Mouse (Mus musculus) megakaryocyte, adult 5-6 weeks (primary cell): ENCODE measurements around the gene Rdh12. TPM values are rescaled to one million over a fixed set of nuclear protein-coding genes. Genes with fewer than 3 reads are reported as not detected.
"Not testable (repeated sequence)": the region's sequence is repeated elsewhere in the genome, so short reads cannot be mapped to it uniquely, and the experiment has no call there.

Source experiments
- ATAC-seq: 2 replicates; pipeline ENCODE4 v1.8.0; 2016; ENCODE audit warnings: mild to moderate bottlenecking, inconsistent platforms; ENCODE audit not compliant: poor library complexity, severe bottlenecking
- total RNA-seq, 2 experiments: library from RNA; stranded (forward) in 1 of 2; stranded (reverse) in 1 of 2; fragments of 153-499, 151-499 nt in 1 of 2; fragments of 221-1000, 200-1000 nt in 1 of 2; gene quantifications; 2 replicates each; pipeline versions ENCODE4 v1.2.3 to v1.2.4; 2015 to 2017

The Rdh12 gene
- 14.8 and 21.4 TPM in 2 replicates for total RNA-seq (2015)
- 15.5 and 17.2 TPM in 2 replicates for total RNA-seq (2017)

DNA sequence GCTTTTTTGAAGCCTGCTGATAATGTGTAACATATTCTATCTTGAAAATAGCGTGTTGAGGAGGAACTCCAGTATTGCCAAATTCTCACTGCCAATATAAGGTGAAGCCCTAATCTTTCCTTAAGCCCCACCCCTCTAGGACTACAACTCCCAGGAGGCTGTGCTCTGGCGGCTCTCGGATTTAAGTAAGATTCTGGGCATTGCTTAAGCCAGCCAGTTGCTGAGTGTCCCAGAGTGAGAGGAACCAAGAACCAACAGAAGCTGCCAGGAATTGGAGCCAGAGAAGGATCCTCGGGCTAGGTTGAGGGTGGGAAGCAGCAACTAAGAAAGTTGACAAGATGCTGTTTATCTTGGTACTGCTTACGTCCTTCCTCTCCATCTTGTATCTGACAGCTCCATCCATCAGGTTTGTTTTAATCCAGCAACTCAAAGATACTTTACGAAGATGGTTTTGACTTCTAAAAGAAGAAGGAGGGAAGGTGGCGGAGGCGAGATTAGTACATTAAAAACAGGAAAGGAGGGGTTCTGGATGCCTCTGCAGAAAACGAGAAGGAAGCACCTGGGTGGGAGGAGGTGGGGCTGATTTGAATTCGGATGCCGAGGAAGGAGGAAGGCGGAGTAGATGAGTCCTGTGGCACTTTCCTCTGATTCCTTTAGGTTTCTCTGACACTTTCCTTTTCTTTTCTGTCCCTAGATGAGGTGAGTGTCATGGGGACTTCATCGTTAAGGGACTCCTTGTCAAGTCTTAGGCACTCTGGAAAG lies at the start of gene Rdh12:
Gene Rdh12 (plus strand): TSS at position 212 of the 762 bp plus-strand sequence.
- ATAC-seq, result peak; percentile 97

GRCm38 (mm10) chr12:79162876-79163275 lies 45.8 kb upstream of the Rdh12 start:
- no peak for ATAC-seq

GRCm38 (mm10) chr12:79169173-79169572 lies 39.5 kb upstream of the Rdh12 start:
- ATAC-seq, result no peak

DNA sequence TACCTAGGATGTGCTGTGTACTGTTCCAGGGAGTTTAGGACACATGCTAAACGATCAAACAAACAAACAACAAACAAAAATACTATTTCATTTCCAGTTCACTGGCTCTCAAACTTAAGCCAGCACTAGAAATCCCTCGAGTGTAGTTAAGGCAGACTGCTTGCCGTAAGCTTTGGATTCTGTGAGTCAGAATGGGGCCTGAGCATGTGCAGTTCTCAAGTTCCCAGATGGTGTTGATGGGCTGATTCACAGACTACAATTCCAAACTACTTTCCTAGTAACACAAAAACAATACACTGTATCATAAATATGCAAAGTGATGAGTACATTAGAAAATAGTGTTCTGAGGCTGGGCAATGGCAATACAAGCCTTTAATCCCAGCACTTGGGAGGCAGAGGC lies 38.3 kb upstream of the Rdh12 start:
- no peak for ATAC-seq

- ATAC-seq, result no peak
Measured at GRCm38 (mm10) chr12:79171269-79171995, 37.3 kb upstream of the Rdh12 start.

DNA sequence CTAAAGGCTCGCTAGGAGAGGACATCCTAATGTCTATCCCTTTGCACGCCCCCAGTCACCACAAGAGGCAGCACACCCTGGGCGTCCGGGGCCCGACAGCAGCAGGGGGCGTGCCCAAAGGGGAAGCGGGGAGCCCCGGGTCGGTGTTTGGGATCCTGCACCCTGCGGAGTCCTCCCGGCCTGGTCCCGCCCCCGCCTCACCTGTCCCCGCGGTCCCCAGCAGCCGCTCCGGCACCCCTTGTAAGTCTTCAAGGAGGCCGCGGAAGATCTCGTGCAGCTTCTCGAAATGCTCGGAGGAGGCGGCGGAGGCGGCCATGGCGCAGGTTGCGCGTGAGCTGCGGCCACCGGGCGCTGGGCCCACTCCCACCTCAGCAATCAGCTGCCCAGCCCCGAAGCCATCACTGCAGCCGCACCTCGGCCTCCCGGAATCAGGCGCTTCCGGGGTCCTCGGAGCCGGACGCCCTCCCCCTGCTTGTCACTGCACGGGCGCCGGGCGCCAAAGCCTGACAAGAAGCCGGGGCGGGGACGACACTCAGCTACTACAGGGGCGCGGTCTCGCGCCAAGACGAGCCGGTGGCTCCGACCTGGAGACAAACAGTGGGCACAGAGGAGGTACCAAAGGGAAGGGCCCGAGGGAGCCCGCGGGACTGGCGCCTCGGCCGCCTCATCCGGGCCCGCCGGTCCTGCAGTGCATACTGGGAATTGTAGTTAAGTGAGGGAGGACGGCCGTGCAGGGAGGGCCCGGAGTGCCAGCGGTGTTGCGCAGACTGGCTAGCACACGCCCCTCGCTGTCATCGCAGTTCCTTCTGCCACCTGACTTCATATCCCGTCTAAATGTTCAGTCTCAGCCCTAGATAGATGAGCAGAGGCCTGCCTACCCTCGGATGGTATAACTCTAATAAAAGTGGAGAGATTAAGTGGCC lies 36.4 kb upstream of the Rdh12 start, which contains the start of gene Vti1b:
Gene Vti1b (minus strand): TSS at position 649 of the 923 bp plus-strand sequence.
- peak; percentile 94 for ATAC-seq

DNA sequence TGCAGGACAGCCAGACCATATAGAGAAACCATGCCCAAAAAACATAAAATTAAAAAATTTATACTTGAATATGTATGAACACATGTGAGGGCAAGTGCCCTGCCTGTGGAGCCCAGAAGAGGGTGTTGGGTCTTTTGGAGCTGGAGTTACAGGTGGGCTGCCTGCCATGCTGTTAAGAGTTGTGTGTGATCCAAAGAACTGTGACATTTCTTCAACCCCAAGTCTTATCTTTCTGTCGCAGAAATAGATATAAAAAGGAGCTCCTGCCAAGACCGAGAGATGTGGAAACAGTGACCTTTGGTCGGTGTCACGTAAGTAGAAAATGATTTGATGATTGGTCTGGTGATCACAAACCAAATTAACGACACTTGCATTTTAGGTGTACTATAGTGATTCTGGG lies 35.0 kb upstream of the Rdh12 start:
- no peak for ATAC-seq

DNA sequence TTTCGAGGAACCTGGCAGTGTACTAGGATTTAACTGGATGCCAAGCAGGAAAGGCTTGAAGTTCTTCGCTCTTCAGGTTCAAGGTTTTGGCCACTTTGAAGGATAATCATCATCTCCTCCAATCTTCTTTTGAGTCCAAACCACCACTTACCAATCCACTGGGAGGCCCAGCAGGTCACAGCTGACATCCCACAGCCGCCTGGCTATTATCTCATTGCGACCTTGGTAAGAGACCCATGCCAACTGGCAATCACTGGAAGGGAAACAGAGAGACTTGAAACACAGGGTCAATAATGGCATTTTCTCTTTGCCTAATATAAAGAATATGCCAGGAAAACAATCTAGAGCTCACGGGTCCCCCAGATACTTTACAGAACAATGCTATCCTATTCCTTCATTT lies 32.7 kb upstream of the Rdh12 start:
- ATAC-seq, result no peak

- not testable (repeated sequence) for ATAC-seq
Measured at GRCm38 (mm10) chr12:79185160-79185559, 23.6 kb upstream of the Rdh12 start.

GRCm38 (mm10) chr12:79190931-79191673 lies 17.6 kb upstream of the Rdh12 start:
- ATAC-seq, result peak; percentile 84

GRCm38 (mm10) chr12:79191701-79192100 lies 17.0 kb upstream of the Rdh12 start:
- peak; percentile 90 for ATAC-seq

DNA sequence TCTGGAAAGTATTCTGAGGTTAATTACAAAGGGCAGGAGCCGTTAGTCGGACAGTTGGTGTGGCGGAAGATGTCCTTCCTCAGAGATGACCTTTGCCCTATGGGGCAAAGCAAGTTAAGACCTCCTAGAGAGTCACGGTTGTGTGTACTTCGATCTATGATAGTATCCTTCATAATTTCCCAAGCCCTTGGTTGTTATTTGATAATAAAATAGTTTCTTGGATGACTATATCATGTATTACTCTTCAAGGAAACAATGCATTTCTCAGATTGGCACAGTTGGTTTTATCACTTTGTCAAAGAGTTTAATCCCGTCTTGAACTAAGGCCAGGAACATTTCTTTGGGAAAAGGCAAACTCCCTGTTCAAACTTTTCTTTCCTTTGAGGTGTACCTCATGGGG lies 16.5 kb upstream of the Rdh12 start, which contains the start of gene Rdh11:
Gene Rdh11 (minus strand): TSS at position 101 of the 400 bp plus-strand sequence.
- no peak for ATAC-seq

DNA sequence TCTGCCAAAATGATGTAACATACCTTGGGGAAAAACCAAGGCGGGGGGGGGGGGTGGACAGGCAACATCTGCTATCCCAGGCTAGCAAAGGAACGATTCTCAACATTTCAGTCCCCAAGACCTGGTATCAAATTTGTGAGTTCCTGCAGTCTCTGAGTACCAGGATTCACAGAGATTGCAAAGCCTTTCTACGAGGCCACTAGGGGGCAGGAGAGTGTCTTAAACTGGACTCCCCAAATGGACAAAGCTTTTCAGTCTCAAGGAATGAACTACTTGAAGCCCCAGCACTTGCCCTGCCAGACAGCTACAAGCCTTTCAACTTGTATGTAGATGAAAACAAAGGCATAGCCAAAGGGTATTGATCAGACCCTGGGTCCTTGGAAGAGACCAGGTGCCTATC lies 15.3 kb upstream of the Rdh12 start:
- peak; percentile 59 for ATAC-seq

DNA sequence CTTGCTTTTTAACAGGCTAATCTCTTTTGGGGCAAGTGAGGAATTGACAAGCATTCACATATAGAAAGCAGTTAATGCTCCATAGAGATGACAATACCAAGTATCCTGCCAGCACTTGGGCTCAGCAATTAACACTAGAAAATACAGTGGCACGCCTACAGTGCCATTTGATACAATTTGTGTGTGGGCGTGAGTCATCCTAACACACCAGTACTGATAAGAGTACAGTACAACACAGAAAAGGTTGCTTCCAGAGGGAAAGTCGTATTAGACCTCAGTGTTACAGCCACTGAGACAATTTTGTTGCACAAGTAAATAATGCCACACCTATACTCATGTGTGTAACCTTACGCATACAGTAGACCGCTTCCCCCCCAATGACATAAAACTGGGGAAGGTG lies 11.6 kb upstream of the Rdh12 start:
- ATAC-seq, result no peak

DNA sequence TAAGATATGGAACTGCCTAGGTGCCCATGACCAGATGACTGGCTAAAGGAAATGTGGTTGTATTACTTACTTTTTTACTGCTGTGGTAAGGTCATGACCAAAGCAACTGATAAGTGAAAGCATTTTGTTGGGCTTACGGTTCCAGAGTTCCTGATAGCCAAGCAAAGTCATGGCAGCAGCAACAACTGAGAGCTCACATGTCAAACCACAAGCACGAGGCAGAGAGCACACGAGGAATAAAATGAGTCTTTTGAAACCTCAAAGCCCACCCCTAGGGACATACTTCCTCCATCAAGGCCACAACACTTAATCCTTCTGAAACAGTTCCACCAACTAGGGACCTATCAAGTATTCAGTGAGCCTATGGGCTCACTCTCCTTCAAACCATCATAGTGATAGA lies 6.8 kb upstream of the Rdh12 start:
- ATAC-seq, result no peak

GRCm38 (mm10) chr12:79211447-79211846 lies 2.7 kb downstream of the Rdh12 start:
- ATAC-seq, result no peak

GRCm38 (mm10) chr12:79217511-79217910 lies 8.8 kb downstream of the Rdh12 start:
- ATAC-seq, result no peak

DNA sequence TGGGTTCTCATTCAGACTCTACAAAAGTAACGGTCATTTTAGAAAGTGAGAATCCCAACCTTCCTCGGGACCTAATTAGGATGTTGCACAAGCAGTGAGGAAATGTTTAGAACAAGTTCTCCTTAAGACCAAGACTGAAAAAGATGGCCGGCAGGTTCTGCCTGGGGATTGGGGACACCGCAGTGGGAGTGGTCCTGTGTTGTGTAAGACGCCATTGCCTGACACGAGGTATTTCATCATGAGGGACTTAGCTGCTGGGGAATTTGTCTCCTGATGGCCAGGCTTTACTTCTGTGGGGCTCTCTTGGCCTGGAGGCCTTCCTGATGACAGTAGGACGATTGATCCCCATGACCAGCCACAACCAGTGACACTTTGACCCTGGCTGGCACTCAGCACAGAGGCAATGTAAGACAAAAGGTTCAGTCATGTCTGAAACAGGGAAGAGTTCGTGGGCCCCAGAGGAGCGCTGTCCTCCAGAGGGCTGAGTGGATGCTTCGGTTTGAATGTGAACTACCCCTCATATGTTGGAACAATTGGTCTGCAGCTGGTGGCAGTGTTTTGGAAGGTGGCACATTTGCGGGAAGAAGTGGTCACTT lies 26.9 kb downstream of the Rdh12 start:
- ATAC-seq, result peak; percentile 98

DNA sequence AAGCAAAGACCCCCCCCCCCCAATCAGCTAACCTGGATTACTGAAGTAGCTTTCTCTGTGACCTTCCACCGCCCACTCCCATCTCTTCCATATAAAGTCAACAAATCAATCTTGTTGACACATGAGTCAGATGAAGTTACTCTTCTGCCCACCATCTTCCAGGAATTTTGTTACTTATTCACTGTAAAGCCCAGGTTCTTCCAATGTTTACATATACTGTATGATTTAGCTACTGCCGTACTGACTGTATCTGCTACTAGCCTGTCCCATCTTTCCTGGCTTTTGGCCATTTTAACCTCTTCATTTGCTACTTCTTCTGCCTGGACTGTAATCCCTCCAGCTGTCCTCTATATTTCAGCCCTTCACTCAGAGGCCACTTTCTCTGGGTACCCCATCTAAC lies 33.3 kb downstream of the Rdh12 start:
- ATAC-seq, result no peak

GRCm38 (mm10) chr12:79242921-79243320 lies 34.2 kb downstream of the Rdh12 start:
- ATAC-seq, result no peak
